Mouse (Mus musculus) stomach, embryonic 15.5 days (tissue): ENCODE data around the gene Slc29a2. TPM values are rescaled to one million over a fixed set of nuclear protein-coding genes. Genes with fewer than 3 reads are reported as not detected.
A peak's percentile ranks its signal among the peaks of the same experiment; 100 is the strongest.

ENCODE experiments used
- ATAC-seq: fragments of 200-750 bp; cut with Nextera tagmentation; 2 replicates; pipeline ENCODE4 v1.8.0; 2017; ENCODE audit warnings: low read depth, moderate number of reproducible peaks, moderate TSS enrichment; ENCODE audit not compliant: insufficient read depth, low FRiP score
- H3K27ac ChIP-seq: fragments of 300-500 bp; sonication (generic); 2 replicates; pipeline ENCODE4 v1.5.1; 2015; ENCODE audit warnings: mild to moderate bottlenecking, inconsistent platforms
- H3K27me3 ChIP-seq: fragments of 300-500 bp; sonication (generic); replicated peaks from 2 replicates; pipeline ENCODE4 v1.6.1; 2015; ENCODE audit warnings: inconsistent platforms
- H3K36me3 ChIP-seq: fragments of 300-500 bp; sonication (generic); 2 replicates; pipeline ENCODE4 v1.6.1; 2015; ENCODE audit warnings: inconsistent platforms
- H3K4me1 ChIP-seq: fragments of 300-500 bp; sonication (generic); 2 replicates; pipeline ENCODE4 v1.6.1; 2015; ENCODE audit warnings: inconsistent platforms
- H3K4me2 ChIP-seq: fragments of 300-500 bp; sonication (generic); 2 replicates; pipeline ENCODE4 v1.6.1; 2015; ENCODE audit warnings: mild to moderate bottlenecking, inconsistent platforms
- H3K4me3 ChIP-seq: fragments of 300-500 bp; sonication (generic); replicated peaks from 2 replicates; pipeline ENCODE4 v1.5.1; 2015; ENCODE audit warnings: inconsistent platforms
- H3K9ac ChIP-seq: fragments of 300-500 bp; sonication (generic); 2 replicates; pipeline ENCODE4 v1.6.1; 2015; ENCODE audit warnings: inconsistent platforms
- H3K9me3 ChIP-seq: fragments of 300-500 bp; sonication (generic); 2 replicates; pipeline ENCODE4 v1.6.1; 2016; ENCODE audit warnings: inconsistent platforms
- WGBS: fragments of 180-500 bp; shearing (Covaris S2); methylation state at CpG from one replicate; pipeline ENCODE4 v1.1.7; 2015; 5-methylcytosine and 5-hydroxymethylcytosine counted together
- polyA plus RNA-seq: library from polyadenylated mRNA; unstranded; fragments of >200 nt; fragmentation: Nextera tagmentation; extraction: Ambion mirVana; gene quantifications from 2 replicates; pipeline ENCODE4 v1.2.1, GENCODE M21; 2015

The Slc29a2 gene
- 3.6 and 3.7 TPM in 2 replicates for polyA plus RNA-seq

GRCm38 (mm10) chr19:5023621-5024479 lies at the start of gene Slc29a2:
Gene Slc29a2 (plus strand): TSS chr19:5023860.
- H3K4me2 ChIP-seq = peak within 1 kb of the TSS; percentile 95
- WGBS = under 1% methylated on average over 59 of the region's 62 CpGs
- H3K4me3 ChIP-seq = peak within 1 kb of the TSS; percentile 72
- H3K4me1 ChIP-seq = peaks cover 8% of the 10 kb centered on the region; the same call in 1 of the 2 replicates
- ATAC-seq = peak; percentile 96
- H3K9me3 ChIP-seq = no peaks in the 10 kb centered on the region
- no peaks in the 10 kb centered on the region for H3K27me3 ChIP-seq
- no peaks in the 10 kb centered on the region; the same call in 1 of the 2 replicates for H3K36me3 ChIP-seq
- peak within 1 kb of the TSS; percentile 57 for H3K9ac ChIP-seq
- peak within 1 kb of the TSS; percentile 74 for H3K27ac ChIP-seq

GRCm38 (mm10) chr19:4981767-4982166 lies 41.9 kb upstream of the Slc29a2 start:
- H3K9ac ChIP-seq = no peak overlapping the region
- H3K4me3 ChIP-seq = no peak overlapping the region

GRCm38 (mm10) chr19:4989013-4989412 lies 34.6 kb upstream of the Slc29a2 start:
- Histone ChIP-seq H3K4me2 (no peak overlapping the region), H3K9me3 (no peaks in the 10 kb centered on the region), H3K9ac (no peak overlapping the region), H3K4me3 (no peak overlapping the region), H3K4me1 (peaks cover 11% of the 10 kb centered on the region; the same call in 1 of the 2 replicates), H3K36me3 (no peaks in the 10 kb centered on the region), H3K27ac (no peak overlapping the region), H3K27me3 (peaks cover 39% of the 10 kb centered on the region)
- ATAC-seq = peak; percentile 38; the same call in 1 of the 2 replicates
- 5% methylated on average over 13 of the region's 13 CpGs for WGBS

More at GRCm38 (mm10) chr19:4981767-4982166, 41.9 kb upstream of the Slc29a2 start:
- ATAC-seq = no peak
- H3K4me1 ChIP-seq = no peaks in the 10 kb centered on the region
- H3K9me3 ChIP-seq = no peaks in the 10 kb centered on the region
- H3K27me3 ChIP-seq = peaks cover 25% of the 10 kb centered on the region
- no peak overlapping the region for H3K27ac ChIP-seq
- no peaks in the 10 kb centered on the region for H3K36me3 ChIP-seq
- H3K4me2 ChIP-seq = no peak overlapping the region

- Histone ChIP-seq H3K27me3 (peaks cover 34% of the 10 kb centered on the region), H3K36me3 (no peaks in the 10 kb centered on the region), H3K4me2 (no peak overlapping the region), H3K4me3 (no peak overlapping the region; the same call in 1 of the 2 replicates), H3K4me1 (peaks cover 11% of the 10 kb centered on the region; the same call in 1 of the 2 replicates), H3K9ac (no peak overlapping the region), H3K9me3 (no peaks in the 10 kb centered on the region), H3K27ac (no peak overlapping the region)
- WGBS = 25% methylated on average over 40 of the region's 47 CpGs
- ATAC-seq = no peak
Measured at GRCm38 (mm10) chr19:4989434-4990255, 34.0 kb upstream of the Slc29a2 start.

- Histone ChIP-seq H3K36me3 (no peaks in the 10 kb centered on the region), H3K9ac (no peak within 1 kb of the TSS), H3K9me3 (no peaks in the 10 kb centered on the region), H3K27ac (no peak within 1 kb of the TSS), H3K27me3 (peaks cover 34% of the 10 kb centered on the region), H3K4me1 (peaks cover 11% of the 10 kb centered on the region; the same call in 1 of the 2 replicates), H3K4me2 (0 out of 2 replicates have a peak within 1 kb of the TSS, but pooled peaks have one; percentile 6), H3K4me3 (no peak within 1 kb of the TSS; the same call in 1 of the 2 replicates)
- WGBS = 28% methylated on average over 4 of the region's 4 CpGs
- ATAC-seq = no peak
Measured at GRCm38 (mm10) chr19:4990256-4990625, 33.4 kb upstream of the Slc29a2 start, which contains the start of gene Npas4. Gene Npas4 (minus strand): TSS chr19:4990316.

GRCm38 (mm10) chr19:4990716-4991115 lies 32.9 kb upstream of the Slc29a2 start:
- H3K27ac ChIP-seq = no peak overlapping the region
- no peak for ATAC-seq
- no peaks in the 10 kb centered on the region for H3K9me3 ChIP-seq
- H3K36me3 ChIP-seq = no peaks in the 10 kb centered on the region
- H3K4me3 ChIP-seq = no peak overlapping the region
- H3K9ac ChIP-seq = no peak overlapping the region
- 0 out of 2 replicates have a peak overlapping the region, but pooled peaks have one; percentile 6 for H3K4me2 ChIP-seq
- peaks cover 31% of the 10 kb centered on the region for H3K27me3 ChIP-seq
- 2% methylated on average over 22 of the region's 22 CpGs for WGBS
- peaks cover 11% of the 10 kb centered on the region; the same call in 1 of the 2 replicates for H3K4me1 ChIP-seq

- H3K4me1 ChIP-seq = peaks cover 11% of the 10 kb centered on the region; the same call in 1 of the 2 replicates
- no peak overlapping the region for H3K9ac ChIP-seq
- no peak overlapping the region for H3K27ac ChIP-seq
- WGBS = 19% methylated on average over 8 of the region's 8 CpGs
- no peaks in the 10 kb centered on the region for H3K9me3 ChIP-seq
- ATAC-seq = no peak
- H3K4me3 ChIP-seq = no peak overlapping the region
- no peak overlapping the region for H3K4me2 ChIP-seq
- H3K36me3 ChIP-seq = no peaks in the 10 kb centered on the region
- H3K27me3 ChIP-seq = peaks cover 27% of the 10 kb centered on the region
Measured at GRCm38 (mm10) chr19:4992371-4992770, 31.3 kb upstream of the Slc29a2 start.

- ATAC-seq = peak; percentile 44; the same call in 1 of the 2 replicates
- peaks cover 27% of the 10 kb centered on the region for H3K27me3 ChIP-seq
- H3K27ac ChIP-seq = no peak overlapping the region
- no peak overlapping the region for H3K4me3 ChIP-seq
- no peaks in the 10 kb centered on the region for H3K36me3 ChIP-seq
- H3K9me3 ChIP-seq = no peaks in the 10 kb centered on the region
- H3K9ac ChIP-seq = no peak overlapping the region
- WGBS = 2% methylated on average over 9 of the region's 9 CpGs
- H3K4me1 ChIP-seq = peaks cover 11% of the 10 kb centered on the region; the same call in 1 of the 2 replicates
- no peak overlapping the region for H3K4me2 ChIP-seq
Measured at GRCm38 (mm10) chr19:4992904-4993303, 30.8 kb upstream of the Slc29a2 start.

- no peak overlapping the region for H3K4me3 ChIP-seq
- no peak overlapping the region for H3K9ac ChIP-seq
- H3K36me3 ChIP-seq = no peaks in the 10 kb centered on the region
- no peak for ATAC-seq
- H3K27ac ChIP-seq = no peak overlapping the region
- 65% methylated on average over 5 of the region's 5 CpGs for WGBS
- H3K9me3 ChIP-seq = no peaks in the 10 kb centered on the region
- H3K4me2 ChIP-seq = no peak overlapping the region
- H3K4me1 ChIP-seq = peaks cover 11% of the 10 kb centered on the region; the same call in 1 of the 2 replicates
- peaks cover 27% of the 10 kb centered on the region for H3K27me3 ChIP-seq
Measured at GRCm38 (mm10) chr19:4994043-4994442, 29.6 kb upstream of the Slc29a2 start.

GRCm38 (mm10) chr19:4999445-5000140 lies 24.1 kb upstream of the Slc29a2 start:
- no peaks in the 10 kb centered on the region for H3K9me3 ChIP-seq
- H3K4me3 ChIP-seq = no peak overlapping the region
- no peak for ATAC-seq
- H3K27ac ChIP-seq = no peak overlapping the region
- H3K4me2 ChIP-seq = peak overlapping the region; percentile 6; the same call in 1 of the 2 replicates
- H3K27me3 ChIP-seq = peaks cover 6% of the 10 kb centered on the region; the same call in 1 of the 2 replicates
- H3K36me3 ChIP-seq = no peaks in the 10 kb centered on the region
- peaks cover 6% of the 10 kb centered on the region for H3K4me1 ChIP-seq
- WGBS = 56% methylated on average over 6 of the region's 6 CpGs
- no peak overlapping the region for H3K9ac ChIP-seq
